Mouse (Mus musculus) urinary bladder, postnatal 36 days (tissue): ENCODE measurements around the gene Onecut1.

Experiments
- DNase-seq, 2 experiments: peaks; one replicate each; pipeline ENCODE4 v3.0.0; 2022; ENCODE audit warnings: low spot score in 2 of 2, mixed read lengths in 1 of 2

The Onecut1 gene

DNA sequence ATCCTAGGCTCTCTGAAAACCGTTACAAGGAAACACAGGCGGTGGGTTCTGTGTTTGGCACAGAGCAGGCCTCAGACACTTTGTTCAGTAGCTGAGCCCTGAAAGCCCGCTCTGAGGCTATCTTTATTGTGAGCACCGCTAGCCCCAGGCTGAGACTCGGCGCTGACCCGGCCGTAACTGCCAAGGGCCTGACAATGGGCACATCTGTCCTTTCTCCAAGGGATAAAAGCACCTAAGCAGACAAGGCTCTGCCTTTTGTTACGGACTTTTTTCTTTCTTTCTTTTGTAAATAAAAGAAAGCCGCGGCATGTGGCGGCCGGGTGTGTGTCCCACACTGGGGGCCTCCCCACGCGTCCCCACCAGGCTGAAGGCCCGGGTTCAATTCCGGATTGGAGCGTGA lies 1.3 kb upstream of the Onecut1 start:
- DNase-seq = no peak

DNA sequence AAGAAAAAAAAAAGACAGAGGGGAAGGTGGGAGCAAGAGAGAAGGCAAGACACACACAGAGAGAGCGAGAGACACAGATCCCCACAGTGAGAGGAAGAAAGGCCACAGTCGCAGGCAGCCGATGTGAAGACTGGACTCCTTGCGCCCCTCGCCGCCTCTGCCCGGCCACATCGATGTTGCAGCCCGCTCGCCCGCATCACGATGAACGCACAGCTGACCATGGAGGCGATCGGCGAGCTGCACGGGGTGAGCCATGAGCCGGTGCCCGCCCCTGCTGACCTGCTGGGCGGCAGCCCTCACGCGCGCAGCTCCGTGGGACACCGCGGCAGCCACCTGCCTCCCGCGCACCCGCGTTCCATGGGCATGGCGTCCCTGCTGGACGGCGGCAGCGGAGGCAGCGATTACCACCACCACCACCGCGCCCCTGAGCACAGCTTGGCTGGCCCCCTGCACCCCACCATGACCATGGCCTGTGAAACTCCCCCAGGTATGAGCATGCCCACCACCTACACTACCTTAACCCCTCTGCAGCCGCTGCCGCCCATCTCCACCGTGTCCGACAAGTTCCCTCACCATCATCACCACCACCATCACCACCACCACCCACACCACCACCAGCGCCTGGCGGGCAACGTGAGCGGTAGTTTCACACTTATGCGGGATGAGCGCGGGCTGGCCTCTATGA lies 517 bp downstream of the Onecut1 start:
- DNase-seq = no peak

DNA sequence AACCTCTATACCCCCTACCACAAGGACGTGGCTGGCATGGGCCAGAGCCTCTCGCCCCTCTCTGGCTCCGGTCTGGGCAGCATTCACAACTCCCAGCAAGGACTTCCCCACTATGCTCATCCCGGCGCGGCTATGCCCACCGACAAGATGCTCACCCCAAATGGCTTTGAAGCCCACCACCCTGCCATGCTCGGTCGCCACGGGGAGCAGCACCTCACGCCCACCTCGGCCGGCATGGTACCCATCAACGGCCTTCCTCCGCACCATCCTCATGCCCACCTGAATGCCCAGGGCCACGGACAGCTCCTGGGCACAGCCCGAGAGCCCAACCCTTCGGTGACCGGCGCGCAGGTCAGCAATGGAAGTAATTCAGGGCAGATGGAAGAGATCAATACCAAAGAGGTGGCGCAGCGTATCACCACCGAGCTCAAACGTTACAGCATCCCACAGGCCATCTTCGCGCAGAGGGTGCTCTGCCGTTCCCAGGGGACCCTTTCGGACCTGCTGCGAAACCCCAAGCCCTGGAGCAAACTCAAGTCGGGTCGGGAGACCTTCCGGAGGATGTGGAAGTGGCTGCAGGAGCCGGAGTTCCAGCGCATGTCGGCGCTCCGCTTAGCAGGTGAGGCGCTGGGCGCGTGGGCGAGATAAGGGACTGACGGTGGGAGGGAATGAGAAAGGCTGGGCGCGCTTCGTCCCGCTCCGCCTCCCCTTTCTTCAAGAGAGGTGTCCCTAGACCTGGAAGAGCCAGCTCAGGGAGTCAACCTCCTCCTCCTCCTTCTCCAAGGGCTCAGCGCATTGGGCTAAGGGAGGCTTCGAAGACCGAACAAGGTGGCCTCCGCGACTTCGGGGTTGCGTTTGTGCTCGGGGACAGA lies 1.3 kb downstream of the Onecut1 start:
- no peak for DNase-seq

DNA sequence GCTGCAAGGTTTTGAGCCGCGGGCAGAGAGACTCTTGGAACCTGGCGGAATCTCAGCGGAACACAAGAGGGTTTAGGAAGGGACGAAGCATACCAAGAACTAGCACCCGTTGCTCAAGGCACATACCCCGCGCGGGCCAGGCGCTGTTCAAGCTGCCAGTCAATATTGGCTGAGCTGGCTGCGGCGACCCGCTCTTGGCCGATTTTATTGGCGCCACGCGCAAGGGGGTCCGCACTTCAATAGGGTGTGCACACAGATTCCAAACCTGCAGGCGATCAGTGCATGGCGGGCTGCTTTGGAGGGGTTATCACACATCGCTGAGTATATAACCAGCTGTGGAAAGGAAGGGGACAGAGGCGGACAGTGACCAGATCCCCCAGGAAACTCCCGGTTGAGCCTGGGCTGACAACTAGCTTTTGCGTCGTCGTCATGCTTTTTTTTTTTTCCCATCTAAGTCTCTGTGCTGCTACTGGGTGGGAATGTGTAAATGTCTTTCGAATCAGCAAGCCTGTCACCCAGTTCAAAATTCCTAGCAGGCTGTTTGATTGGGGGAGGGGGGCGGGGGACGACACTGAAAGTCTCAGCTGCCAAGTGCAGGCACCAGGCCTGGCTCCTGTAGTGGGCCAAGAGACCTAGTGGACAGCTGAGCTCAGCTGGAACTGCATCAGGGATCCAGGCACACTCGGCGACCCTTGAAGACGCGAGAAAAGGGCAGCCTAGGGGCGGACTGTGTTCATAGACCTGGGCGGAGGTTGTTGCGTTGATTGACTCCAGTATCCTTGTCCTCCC lies 2.1 kb downstream of the Onecut1 start:
- no peak for DNase-seq

DNA sequence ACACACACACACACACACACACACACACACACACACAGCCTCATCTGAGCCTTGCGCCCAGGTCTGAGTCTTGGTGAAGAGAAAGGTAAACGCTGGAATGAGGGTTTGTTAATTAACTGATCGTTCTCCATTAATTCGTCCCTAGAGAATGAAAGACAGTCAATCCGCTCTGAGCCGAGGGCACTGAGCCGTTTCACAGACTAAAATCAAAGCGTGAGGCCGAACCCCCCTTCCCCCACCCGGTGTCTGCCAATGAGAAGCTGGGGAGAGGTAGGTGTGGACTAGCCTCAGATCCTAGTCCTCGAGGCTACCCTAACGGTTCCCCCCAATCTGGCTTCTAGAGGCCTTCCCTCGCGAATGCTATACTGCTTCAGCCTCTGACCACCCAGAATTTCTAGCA lies 2.8 kb downstream of the Onecut1 start:
- no peak for DNase-seq

DNA sequence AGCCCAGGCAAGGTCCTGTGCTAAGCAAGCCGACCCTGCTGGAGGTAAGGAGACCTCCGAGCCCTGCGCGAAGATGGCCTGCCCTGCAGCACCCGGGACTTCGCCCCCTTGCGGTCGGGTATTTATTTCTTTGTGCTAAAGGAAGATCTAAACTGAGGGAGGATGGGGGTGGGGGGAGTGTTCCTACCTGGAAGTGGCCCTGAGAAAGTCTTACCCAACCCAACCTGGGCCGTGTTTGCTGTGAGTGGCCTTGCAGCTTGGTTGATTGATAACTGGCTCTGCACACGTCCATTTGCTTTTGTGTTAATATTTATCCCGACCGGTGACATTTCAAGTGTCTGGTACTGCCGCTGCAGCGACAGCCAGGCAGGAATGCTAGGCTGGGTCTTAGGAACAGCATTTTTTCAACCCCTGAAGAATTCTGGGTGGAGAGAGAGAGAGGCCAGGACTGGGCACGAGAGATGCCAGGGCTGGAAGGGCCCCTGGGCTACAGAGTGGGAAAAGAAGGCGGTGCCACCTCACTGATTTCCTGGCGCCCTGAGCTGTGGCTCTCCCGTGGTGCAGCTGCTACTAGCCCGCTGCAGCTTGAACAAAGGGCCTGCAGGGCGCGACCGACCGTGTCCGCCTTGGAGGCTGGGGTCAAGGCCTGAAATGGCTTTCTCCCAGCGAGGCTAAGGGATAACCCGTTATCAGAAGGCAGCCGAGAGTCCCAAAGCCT lies 5.0 kb downstream of the Onecut1 start:
- DNase-seq = no peak

DNA sequence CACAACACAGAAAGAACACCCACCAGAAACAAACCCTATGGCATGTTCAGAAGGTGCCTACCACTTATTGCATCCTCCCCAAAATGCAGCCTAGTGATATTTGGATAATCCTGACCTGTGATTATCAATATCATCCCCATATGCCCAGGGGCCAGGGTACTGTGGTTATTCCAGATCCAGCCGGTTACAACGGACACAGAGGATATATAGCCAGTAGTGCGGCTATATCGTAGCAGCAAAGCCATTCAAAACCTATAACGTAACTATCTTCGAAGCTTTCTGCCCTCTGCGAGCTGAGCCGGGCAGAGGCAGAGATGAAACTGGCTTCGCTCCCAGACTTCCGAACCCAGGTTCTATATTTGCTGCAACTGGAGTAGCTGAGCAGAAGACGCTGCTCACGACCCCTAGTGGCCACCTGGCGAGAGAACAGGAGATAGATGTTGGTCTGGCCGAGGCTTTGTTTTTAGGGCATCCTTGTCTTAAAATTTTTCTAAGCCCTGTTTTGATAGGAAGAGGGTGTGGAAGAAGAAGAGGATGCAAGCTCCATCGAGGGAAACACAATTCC lies 6.0 kb downstream of the Onecut1 start:
- peak in 1 of 2 experiments; percentile 39 for DNase-seq

DNA sequence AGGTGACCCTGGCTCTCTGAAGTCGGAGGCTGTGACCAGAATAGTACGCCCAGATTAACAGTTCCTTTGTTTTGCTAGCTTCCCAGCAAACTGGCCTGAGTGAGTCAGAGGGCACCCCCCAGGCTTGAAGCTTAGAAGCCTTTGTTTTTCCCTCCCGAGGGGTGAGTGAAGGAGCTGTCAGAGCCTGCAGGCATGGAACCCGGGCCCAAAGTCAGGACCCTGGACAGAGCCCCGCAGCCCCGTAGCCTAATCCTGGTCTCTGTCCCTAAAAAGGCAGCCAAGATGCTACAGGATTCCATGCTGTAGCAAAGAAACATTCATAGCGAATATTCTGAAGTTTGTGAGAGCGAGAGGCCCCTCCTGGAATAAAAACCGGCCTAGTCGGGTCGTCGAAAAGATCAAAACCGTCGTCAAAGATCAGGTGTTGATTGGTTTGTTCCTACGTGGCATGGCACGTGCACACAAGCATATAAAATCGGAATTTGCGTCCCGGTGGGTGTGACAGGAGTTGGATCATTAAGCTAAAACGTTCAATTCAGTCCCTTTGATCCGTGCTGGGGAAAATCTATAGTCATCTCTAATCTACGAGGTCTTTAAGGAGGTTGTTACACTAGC lies 6.7 kb downstream of the Onecut1 start:
- DNase-seq = no peak

DNA sequence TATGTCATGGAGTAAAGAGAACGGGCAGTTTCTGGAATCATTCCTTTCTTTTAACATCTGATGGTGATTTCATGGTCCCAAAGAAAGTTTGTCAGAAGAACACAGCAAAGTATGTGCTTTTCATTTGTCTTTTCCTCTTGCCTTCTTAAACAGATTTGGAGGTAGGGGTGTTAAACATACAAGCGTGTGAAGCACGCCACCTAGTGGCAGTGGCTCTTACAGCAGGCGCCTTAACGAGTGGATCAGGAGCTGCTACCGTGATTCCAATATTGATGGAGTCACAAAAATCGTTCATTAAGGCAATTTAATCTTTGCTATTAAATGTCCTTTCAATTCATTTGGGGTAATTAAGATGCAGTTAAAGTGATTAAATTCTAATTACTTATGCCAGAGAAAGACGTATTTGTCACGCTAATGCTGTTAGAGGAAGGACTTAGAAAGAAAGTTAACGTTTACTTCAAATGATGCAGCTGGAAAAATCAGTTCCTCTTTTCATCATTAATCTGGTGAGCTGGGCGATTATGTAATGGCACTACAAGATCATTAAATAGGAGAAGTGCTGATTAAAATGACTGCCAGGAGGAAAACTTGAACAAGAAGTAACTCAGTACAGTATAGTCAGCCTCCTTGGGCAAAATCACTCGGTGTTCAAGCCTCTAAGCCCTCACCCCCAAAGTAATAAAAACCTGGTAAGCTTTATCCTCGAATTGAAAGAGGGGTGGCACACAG lies 9.4 kb downstream of the Onecut1 start:
- DNase-seq = peak; percentile 34 to 54

DNA sequence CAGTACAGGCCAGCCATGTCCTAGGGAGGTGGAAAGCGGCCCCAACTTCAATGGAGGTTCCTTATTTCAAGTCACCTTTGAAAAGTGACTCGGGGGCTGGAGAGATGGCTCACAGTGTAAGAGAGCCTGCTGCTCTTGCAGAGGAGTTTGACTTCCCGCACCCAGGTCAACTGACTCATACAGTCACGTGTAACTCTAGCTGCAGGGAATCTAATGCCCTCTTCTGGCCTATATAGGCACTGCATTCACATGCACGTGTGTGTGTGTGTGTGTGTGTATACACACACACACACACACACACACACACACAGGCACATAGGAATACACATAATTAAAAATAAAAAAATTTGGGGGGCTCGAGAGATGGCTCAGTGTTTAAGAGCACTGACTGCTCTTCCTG lies 14.6 kb downstream of the Onecut1 start:
- DNase-seq = no peak

DNA sequence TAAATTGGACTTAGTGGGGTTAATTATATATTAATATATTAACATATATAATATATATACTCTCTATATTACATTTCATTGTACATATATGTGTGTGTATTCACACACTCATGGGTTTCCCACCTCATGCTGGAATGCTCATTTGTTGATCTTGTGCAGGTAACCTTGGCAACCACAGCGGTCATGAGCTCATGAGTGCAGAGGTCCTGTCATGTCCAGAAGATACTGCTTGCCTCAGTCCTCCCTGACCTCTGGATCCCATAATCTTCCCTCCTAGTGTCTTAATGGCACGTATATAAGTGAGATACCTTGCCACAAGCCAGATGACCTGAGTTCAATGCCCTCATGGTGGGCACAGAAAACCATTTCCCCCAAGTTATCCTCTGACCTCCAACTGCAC lies 16.0 kb downstream of the Onecut1 start:
- DNase-seq = no peak

DNA sequence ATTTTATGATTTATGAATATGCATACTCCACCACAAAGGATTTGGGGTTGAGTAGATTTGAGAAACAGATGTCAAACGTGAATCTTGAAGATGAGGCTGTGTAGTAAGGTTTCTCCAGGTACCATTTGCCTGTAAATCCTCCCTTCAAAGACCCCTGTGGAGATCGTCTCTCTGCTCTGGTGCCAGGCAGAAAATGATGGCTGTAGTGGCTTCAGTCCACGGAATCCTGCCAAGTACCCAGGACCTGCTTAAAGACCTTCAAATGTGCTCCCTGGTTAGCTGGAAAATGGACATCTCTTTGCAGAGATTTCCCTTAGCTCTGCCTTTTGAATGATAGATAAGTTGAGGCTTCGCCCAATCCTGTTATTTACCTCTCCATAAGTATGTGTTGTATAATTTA lies 26.1 kb downstream of the Onecut1 start:
- DNase-seq = no peak

DNA sequence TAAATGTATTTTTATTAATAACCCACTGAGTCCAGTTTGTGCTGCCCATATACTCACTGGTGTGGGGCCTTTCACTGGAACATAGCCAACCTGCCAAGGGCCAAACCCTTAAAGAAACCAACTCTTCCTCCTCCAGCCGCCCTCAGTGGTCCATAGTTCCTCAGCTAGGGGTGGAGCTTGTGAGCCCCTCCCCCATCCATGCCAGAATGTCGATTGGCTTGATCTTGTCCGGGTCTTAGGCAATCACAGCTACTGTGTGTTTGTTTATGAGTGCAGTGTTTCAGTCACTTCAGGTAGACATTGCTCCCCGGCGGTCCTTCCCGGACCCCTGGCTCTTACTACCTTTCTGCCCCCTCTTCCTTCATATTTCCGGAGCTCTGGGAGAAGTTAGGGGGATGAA lies 35.0 kb downstream of the Onecut1 start:
- DNase-seq = no peak

DNA sequence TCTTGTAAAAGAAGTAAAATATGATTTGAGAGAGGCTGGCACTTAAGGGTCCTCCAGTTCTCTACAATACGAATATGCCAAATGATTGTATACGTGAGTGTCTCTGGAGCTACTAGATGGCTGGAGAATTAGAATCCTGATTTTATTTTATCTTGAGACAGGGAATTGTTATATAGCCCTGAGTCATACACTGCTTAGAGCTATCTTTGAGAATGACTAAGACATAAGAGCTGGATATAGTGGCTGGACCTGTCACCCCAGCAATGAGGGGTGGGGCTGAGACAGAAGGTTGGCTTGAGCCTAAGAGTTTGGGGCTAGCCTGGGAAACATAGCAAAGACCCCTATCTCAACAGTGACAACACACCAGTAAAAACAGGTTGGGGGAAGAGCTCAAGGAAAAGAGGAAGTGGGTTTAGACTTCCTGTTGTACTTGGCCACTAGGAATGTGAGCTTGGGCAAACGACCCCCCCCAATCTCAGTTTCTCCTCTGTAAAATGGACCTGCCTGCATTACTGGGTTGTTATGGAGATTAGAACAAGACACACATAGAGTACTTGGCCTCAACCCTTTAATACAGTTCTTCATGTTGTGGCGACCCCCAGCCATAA lies 35.8 kb downstream of the Onecut1 start:
- no peak for DNase-seq

DNA sequence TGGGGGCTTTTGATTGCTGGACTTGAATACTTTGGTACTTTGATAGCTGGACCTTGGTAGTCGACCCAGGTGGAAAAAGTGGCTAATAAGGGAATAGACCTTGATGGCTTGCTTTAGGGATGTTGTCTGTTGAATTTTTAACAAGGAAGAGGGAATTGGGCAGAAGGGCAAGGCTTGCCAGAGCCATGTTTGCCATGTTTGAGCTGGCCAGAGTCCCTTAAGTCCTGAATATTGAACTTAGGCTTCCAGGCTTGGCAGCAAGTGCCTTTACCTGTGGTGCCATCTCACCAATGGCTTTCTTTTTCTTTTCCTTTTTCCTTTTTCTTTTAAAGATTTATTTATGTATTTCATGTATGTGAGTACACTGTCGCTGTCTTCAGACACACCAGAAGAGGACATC lies 38.4 kb downstream of the Onecut1 start:
- DNase-seq = no peak

DNA sequence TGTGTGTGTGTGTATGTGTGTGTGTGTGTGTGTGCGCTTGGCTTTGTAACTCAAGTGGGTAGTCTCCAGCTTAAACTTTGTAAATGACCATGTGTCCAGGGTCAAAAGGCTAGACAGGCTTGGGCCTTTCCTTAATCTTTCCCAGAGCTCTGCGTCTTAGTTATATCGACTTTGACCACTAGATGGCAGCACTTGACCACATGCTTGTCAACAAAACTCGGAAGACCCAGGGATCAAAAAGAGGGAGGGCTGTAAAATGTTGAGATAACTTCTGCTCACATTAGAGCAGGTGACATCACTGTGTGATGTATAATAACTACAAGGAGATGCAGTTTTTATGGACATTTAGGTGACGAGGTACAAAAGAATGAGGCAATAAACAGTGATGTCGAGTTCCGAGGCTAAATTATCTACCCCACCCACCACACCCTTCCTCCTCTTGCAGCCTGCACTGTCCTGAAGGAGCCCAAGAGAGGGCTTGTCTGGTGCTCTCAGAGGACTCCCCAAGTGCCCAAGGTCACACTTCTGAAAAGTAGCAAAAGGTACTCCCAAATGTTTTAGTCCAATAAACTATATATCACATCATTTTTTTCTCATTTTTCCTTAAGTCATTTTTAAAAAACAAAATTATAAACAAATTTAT lies 43.3 kb downstream of the Onecut1 start:
- peak; percentile 59 to 63 for DNase-seq

DNA sequence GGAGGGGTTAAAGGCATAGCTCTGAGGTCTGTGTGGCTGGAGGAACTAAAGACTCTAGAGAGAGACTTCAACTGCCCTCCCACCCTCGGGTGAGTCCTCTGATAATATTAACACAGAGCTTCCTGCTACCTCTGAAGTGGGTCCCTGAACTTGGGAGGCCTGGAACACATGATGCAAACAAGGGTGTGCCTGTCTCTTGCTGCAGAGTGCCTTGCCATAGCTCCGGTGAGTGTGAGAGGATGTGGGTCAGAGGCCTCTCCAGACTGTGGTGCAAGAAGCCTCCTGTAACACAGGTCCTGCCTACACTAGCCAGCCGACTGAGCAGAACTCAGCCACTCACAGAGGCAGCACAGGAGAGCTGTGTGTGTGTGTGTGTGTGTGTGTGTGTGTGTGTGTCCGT lies 45.2 kb downstream of the Onecut1 start:
- peak; percentile 48 to 68 for DNase-seq

DNA sequence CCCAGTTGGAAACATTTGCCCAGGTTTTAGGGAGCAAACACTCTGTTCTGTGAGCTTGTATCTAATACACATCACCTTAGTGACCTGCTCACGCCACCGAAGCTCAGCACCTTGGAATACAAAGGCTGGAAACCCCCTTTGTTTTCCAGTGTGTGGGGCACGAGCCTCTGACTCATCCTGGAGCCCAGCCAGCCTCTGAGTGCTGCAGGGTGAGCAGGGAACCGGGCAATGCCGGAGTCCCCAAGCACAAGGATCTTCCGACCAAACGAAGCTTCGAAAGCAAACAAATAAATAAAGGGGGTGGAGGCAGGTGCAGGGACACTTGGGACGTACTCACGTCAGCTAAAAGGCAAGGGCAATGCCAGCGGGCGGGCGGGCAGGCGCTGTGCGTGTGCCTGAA lies 47.5 kb downstream of the Onecut1 start:
- DNase-seq = peak; percentile 50 to 63

DNA sequence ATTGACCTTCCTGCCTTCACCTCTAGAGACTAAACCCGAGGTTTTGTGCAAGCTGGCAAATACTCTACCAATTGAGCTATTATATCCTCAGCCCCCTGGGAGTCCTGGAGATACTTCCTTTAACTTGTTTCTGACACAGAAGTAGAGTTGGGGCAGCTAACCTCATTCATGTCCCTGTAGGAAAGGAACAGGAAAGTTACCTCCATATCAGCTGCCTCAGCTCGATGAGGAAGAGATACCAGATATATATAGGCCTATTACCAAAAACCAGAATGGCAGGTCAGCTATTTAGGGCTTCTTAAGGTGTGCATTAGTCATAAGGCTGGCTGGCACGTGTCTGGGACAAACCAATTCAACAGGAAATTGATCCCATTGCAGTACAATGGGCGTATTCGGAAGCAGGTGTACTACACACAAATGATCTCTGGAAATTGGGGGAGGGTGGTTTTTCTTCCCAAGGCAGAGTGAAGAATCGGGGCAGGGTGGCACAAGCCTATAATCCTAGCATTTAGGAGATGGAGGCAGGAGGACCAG lies 48.6 kb downstream of the Onecut1 start:
- DNase-seq = peak in 1 of 2 experiments; percentile 27
